Mouse (Mus musculus): ENCODE data around the gene Usp34.

GRCm38 (mm10) chr11:23400978-23401776 lies 94.5 kb downstream of the Usp34 start:
- TF ChIP-seq CTCF (IDR thresholded peaks at IDR 0.05; ENCODE audit: low read depth), result no peak
- TF ChIP-seq EP300 (IDR thresholded peaks at IDR 0.05; ENCODE audit: low read depth), result no peak

All from heart, postnatal 0 days (tissue).